Mouse (Mus musculus) urinary bladder, postnatal 36 days (tissue): ENCODE measurements at regions not wholly inside any gene's neighbourhood (a gene's known extent, or its start where the extent isn't known, plus 50 kb on each side); places are given as distances from the start of the nearest gene placed in this dataset.

Experiments used
- DNase-seq, 2 experiments: peaks; one replicate each; pipeline ENCODE4 v3.0.0; 2022; ENCODE audit warnings: low spot score in 2 of 2, mixed read lengths in 1 of 2

DNA sequence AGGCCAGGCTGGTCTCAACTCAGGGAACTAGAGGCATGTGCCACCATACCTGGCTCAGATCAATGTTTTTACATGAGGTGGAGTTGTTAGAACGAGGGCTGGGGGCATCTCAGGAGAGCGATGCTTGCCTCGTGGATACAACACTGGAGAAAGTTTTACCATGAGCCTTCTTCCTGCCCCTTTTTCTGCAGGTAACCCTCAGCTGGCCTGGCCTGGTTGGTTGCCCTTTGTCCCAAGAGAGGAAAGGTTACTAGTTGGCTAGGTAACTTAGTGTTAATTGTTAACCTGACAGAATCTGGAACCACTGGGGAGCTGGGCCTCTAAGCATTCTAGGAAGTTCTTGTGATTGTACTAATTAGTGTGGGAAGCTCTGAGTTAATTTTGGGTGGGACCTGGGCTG is 81.0 kb upstream of the Sertad2 start:
- DNase-seq = no peak

DNA sequence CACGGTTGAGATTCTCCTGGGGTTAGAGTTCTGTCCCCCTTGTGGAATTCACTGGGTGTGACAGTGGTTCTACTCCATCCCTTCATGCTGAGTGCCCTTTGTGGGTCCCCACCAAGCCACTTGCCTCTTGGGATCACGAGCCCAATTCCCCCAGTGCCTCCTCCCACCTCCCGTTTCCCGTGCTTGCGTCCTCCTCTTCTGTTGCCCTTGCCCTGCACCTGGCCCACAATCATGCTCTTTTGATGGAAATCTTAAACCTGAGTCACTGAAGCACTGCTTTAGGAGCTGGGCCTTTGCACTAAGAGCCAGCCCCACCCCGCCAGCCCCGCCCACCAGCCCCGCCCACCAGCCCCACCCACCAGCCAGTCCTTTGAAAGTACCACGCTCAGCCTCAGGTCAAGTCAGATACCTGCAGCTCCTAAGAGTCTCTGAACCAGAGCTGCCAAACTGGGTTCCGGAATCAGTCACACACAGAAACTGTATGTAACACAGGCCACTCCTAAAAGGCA is 79.8 kb upstream of the Sertad2 start:
- DNase-seq = no peak

DNA sequence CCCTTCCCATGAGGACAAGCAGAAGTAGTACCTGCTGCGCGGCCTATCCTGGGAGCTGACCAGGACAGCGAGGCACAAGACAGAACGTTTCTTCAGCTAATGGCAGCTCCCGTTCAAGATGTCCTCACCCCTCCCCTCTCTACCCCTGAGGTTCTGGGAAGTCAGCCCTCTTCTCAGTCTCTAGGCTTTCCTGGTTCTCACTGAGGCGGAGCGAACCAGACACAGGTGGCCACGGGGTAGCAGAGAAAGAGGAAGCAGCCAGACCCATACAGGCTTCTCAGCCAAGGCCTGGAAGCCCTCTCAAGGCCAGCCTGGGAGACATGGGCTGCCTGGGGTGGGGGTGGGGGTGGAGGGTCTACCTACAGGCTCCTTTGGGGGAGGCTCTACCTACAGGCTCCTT is 78.5 kb upstream of the Sertad2 start:
- DNase-seq = no peak

DNA sequence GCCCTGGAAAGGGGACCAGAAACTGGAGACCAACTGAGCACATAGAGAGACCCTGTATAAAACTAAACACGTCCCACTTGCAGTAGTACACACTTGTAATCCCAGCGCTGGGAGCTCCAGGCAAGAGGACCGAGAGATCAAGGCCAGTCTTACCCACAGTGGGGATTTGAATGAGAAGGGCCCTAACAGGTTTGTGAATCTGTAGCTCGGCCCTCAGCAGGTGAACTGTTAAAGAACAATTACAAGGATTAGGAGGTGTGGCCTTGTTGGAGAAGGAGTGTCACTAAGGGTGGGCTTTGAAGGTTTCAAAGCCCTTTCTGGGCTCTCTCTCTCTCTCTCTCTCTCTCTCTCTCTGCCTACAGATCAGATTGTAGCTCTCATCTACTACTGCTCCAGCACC is 76.5 kb upstream of the Sertad2 start:
- DNase-seq = no peak

DNA sequence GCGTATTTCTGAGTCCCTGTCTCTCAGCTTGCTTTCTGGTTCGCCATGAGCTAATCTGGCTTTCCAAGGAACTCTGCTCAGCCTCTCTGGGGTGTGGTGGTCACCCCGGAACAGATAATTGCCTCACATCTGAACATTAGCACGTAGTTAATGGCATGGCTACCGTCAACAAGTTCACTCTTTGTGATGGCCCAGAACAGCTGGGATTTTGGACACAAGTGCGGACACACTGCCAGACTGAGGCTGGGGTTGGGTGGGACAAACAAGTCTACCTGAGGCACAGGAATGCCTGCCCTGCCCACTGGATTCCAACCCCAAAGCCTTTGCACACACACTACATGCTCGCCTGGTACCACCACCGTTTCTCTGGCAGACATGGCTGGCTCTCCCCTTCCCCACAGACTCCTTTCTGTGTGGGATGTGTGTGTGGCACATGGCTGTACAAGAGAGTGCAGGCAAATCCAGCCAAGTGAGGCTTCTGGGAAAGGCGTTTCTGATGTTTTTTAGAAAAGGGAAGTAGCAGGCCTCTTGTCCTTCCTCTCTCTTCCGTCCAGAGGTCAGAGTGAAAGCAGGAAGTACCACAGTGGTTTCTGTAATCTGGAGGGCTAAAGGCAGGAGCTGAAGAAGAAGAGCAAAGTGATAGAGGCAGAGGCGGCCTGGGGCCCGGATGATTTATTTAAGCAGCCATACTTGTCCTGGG is 74.6 kb upstream of the Sertad2 start:
- DNase-seq = no peak

DNA sequence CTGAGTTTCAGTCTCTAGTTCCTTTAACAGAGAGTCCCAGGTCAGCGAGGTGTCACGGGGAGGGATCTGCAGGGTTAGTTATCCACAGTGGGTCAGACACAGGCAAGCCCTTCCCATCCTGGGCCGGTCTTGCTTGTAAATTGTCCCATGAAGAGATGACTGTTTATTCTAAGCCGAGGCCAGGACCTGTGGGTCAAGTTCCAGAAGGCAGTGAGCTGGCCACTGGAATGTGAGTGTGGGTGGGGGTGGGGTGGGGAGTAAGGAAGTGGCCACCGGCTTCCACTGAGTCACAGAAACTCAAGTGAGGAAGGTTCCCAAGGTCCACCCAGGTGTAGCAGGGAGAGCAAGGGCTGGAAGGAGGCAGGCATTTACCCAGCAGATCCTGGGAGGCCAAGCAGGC is 73.7 kb upstream of the Sertad2 start:
- no peak for DNase-seq

DNA sequence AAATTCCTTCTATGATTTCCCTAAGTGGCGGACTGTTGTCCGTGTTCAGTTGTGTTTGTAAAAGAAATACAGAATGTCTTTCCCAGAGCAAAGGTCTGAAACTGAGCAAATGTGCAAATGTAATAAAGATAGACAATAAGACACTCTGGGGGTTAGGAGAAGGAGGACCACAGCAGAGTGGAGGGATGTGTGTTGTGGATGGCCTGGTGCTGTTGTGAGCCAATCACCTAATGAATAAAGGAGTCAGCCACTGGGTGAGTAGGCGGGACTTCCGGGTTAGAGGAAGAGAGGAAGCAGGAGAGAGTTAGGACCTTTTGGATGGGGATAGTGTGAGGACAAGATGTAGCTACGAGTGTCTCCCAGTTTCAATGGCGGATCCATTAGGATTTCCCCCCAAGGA is 72.7 kb upstream of the Sertad2 start:
- no peak for DNase-seq

DNA sequence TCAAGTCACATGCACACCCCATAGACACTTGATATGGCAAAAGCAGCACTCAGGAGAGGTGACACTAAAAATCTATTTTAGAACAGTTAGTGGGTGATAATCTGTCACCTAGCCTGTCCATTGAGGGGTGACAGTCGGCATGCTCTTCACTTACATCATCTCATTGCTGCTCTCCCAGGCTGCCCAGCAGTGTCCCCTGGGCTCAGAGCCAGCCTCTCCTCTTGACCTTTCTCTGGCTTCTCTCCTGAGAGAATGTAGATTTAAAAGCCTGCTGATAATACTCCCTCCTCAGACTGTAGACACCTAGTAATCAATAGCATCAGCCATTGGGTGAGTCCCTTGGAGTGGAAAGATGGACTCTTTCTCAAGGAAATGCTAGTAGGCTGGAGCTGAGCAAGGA is 70.7 kb upstream of the Sertad2 start:
- no peak for DNase-seq

DNA sequence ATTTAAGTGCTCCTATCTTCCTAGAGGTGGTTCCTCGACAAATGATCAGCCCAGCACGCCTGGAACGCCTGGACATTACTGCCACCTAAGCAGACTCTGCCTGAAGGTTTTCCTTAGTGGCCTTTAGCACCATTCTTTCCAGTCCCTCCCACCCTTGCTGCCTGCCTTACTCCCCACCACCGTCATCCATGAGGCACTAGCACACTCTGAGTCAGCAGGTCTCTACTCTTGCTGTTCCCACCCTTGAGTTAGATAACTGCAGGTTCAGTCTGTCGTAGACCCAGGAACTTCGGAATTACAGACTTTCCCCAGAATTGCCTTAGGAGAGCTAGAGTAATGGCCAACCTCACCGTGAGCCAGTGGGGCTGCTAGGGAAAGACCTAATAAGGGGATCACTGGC is 67.4 kb upstream of the Sertad2 start:
- no peak for DNase-seq

DNA sequence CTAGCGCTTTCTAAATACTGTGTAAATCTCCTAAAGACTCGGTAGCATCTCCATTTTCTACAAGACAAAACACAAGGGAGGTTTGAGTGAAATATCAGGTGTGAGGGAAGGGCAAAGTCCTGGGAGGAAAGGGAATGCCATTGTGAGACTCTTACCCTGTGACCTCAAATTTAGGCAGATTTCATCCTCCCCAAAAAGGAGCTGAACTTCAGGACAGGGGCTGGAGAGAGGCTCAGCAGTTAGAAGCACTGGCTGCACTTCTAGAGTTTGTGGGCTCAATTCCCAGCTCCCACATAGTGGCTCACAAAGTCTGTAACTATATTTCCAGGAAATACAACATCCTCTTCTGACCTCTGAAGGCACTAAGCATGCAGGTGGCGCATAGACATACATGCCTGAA is 66.6 kb upstream of the Sertad2 start:
- DNase-seq = no peak

DNA sequence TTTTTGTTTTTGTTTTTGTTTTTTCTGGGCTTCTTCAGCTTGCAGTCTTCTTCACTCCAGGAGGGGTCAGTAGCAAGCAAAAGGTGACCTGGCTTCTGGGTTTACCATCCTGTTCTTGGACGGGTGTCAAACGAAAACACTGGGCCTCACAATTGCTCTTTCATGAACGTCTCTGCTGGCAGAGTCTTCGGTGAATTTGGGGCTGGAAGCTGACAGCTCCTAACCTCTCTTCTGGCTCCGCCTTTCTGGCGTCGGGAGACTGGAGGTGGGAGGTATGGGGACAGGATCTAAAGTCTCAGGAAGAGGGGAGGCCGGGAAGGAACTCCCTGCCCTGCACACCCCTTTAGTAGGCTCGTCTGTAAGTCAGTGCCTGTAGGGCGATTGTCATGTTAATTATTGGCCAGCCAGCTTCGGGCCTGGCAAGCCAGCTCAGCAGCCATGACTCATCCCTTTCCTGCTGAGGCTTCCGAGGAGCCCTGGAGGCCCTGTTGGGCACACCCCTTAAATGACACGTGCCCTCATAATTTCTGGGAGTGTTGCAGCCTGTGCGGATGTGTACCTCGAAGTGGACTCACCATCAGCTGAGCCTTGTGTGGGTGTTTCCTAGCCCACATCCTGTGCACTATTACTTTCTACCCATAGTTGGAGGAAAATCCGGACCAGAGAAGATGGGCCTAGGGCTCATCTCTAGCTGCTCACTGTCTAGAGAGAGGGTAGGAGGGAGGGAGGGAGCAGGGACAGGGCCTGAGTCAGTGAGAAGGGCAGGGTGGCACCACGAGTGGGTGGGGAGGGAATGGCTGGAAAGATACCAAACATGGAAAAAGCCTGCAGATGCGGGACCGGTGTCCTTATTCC is 65.6 kb upstream of the Sertad2 start:
- peak; percentile 73 to 77 for DNase-seq

DNA sequence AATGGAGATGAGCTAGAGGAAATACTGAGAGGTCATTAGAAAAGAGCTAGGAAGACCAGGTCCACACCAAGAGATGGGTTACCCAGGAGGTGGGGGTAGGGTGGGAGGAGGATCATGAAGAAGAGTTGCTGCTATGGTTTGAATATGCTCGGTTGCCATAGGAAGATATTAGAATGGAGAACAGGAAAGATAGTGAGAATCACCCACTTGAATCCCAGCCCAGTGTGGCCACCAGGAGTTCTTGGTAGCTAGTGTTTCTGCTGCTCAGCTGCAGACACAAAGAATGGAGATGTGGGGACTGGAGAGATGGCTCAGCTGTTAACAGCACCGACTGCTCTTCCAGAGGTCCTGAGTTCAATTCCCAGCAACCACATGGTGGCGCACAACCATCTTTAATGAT is 62.4 kb upstream of the Sertad2 start:
- DNase-seq = no peak

DNA sequence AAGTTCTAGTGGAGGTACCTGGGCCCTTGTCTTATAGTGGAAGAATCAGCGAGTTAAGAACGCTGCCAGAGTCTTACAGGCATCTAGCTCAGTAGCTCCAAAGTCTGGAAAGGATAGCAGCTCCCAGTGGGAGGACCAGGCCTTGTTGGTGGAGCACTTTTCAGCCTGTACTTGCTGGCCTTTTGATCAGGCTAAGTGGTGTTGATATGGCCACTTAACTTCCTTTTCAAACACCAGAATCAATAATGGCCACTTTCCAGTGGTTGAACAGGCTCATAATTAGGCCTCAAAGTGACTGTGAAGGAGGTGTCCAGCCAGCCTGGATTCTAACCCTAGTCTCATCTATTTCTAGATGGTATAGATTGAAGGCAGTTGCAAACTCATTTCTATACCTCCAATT is 57.7 kb upstream of the Sertad2 start:
- DNase-seq = no peak
